Mouse (Mus musculus): ENCODE measurements around the gene Stk4.
"Not testable (repeated sequence)": the region's sequence is repeated elsewhere in the genome, so short reads cannot be mapped to it uniquely, and the experiment has no call there.

Stk4 gene

GRCm38 (mm10) chr2:164070142-164070764, at the start of gene Stk4:
Stk4 (plus strand) TSS chr2:164070322.
- DNase-seq: no peak

- DNase-seq: no peak
Measured at GRCm38 (mm10) chr2:164022104-164022503, 48.0 kb upstream of the Stk4 start.

GRCm38 (mm10) chr2:164025150-164025549, 45.0 kb upstream of the Stk4 start, which contains the start of gene Pabpc1l:
Pabpc1l (plus strand) TSS chr2:164025450.
- no peak for DNase-seq

GRCm38 (mm10) chr2:164031147-164031546, 39.0 kb upstream of the Stk4 start:
- no peak for DNase-seq

GRCm38 (mm10) chr2:164032973-164033372, 37.1 kb upstream of the Stk4 start:
- no peak for DNase-seq

- peak; percentile 16 for DNase-seq
Measured at GRCm38 (mm10) chr2:164036520-164037019, 33.6 kb upstream of the Stk4 start.

GRCm38 (mm10) chr2:164038407-164039028, 31.6 kb upstream of the Stk4 start:
- DNase-seq: no peak

GRCm38 (mm10) chr2:164040949-164041348, 29.2 kb upstream of the Stk4 start:
- no peak for DNase-seq

GRCm38 (mm10) chr2:164041523-164041922, 28.6 kb upstream of the Stk4 start:
- DNase-seq: no peak

GRCm38 (mm10) chr2:164047197-164047690, 22.9 kb upstream of the Stk4 start:
- peak; percentile 59 for DNase-seq

- DNase-seq: no peak
Measured at GRCm38 (mm10) chr2:164053767-164054166, 16.4 kb upstream of the Stk4 start.

GRCm38 (mm10) chr2:164054671-164055070, 15.5 kb upstream of the Stk4 start:
- no peak for DNase-seq

- DNase-seq: no peak
Measured at GRCm38 (mm10) chr2:164059634-164060235, 10.4 kb upstream of the Stk4 start.

- DNase-seq: peak; percentile 99
Measured at GRCm38 (mm10) chr2:164070765-164071436, 779 bp downstream of the Stk4 start, which contains the start of gene Tomm34. Tomm34 (minus strand) TSS chr2:164071169.

- DNase-seq: not testable (repeated sequence)
Measured at GRCm38 (mm10) chr2:164071437-164071820, 1.3 kb downstream of the Stk4 start.

- no peak for DNase-seq
Measured at GRCm38 (mm10) chr2:164072109-164072508, 2.0 kb downstream of the Stk4 start.

- no peak for DNase-seq
Measured at GRCm38 (mm10) chr2:164073120-164073519, 3.0 kb downstream of the Stk4 start.

- DNase-seq: peak; percentile 98
Measured at GRCm38 (mm10) chr2:164073918-164074578, 3.9 kb downstream of the Stk4 start.

- no peak for DNase-seq
Measured at GRCm38 (mm10) chr2:164075088-164075487, 5.0 kb downstream of the Stk4 start.

- DNase-seq: no peak
Measured at GRCm38 (mm10) chr2:164076874-164077425, 6.8 kb downstream of the Stk4 start.

GRCm38 (mm10) chr2:164077875-164078274, 7.8 kb downstream of the Stk4 start:
- DNase-seq: no peak

- no peak for DNase-seq
Measured at GRCm38 (mm10) chr2:164079488-164079887, 9.4 kb downstream of the Stk4 start.

All from liver (tissue).